Mouse (Mus musculus): ENCODE results near the gene Kremen2.
A peak's percentile ranks its signal among the peaks of the same experiment; 100 is the strongest.

The Kremen2 gene

DNA sequence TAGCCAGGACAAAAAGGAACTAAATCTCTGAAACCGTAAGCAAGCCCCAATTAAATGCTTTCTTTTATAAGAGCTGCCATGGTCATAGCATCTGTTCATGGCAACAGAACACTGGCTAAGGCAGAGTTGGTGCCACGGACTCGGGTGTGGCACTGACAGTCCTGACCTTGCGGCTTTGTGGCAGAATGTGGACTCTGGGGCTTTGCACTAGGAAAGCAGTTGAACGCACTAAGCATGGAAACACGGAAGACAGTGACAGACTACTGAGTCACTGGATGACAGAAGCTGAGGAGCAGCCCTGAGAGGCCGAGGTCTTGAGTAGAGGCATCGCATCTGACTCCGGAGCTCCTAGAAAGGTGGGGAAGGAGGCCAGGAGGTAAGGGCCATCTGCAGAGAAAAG is 11.9 kb upstream of the Kremen2 start:
- no peak for DNase-seq

DNA sequence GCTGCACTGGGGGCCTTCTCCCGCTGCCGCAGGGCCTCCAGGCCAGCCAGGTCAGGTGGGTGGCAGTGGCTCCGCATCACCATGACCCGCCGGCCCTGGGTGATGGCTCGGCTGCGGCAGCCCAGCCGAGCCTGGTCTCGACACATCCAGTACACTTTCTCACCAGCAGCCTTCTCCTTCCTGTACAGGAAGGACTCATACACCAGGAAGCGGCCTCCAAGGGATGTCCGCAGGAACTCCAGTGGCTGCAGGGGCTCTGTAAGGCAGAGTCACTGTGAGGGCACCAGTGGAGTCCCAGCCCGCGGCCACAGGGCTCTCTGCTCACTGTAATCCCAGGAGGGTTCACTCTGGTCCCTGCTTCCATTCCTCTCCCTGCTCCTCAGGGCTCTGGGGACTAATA is 10.1 kb upstream of the Kremen2 start:
- DNase-seq: no peak

DNA sequence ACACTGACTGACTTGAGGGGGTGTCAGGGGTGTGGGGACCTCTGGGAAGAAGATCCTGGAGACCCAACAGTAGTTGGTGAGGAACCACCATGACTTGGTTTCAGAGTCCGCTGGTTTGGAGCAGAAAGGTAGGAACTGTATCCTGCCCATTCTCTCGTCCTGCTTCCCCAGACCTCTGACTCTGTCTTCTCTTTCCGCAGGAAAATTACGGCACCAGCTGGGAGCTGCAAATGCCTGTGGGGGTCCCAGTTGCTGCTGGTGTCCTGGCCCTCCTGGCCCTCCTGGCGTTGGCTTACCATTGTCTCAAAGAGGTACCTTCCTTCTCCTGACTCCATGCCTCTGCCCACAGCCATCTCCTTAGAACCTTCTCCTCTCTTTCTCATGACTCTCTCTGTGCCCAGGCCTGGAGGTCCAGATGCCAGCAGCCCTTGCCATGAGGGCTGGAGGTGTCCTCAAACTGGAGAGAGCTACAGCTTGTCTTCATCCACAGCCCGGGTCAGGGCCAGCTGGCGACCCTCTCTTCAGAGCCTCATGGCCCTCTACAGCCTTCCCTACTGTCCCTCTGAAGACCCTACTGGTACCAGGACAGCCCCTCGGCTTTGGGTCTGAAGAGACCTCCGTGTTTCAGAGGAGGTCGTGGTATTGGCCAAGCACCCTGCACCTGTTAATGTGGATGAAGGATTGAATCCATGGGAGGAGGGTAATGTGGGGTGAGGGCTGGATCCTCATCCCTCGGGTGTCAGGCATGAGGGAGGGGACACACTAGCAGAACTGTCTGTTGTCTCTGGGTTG is 4.0 kb upstream of the Kremen2 start:
- DNase-seq: no peak

DNA sequence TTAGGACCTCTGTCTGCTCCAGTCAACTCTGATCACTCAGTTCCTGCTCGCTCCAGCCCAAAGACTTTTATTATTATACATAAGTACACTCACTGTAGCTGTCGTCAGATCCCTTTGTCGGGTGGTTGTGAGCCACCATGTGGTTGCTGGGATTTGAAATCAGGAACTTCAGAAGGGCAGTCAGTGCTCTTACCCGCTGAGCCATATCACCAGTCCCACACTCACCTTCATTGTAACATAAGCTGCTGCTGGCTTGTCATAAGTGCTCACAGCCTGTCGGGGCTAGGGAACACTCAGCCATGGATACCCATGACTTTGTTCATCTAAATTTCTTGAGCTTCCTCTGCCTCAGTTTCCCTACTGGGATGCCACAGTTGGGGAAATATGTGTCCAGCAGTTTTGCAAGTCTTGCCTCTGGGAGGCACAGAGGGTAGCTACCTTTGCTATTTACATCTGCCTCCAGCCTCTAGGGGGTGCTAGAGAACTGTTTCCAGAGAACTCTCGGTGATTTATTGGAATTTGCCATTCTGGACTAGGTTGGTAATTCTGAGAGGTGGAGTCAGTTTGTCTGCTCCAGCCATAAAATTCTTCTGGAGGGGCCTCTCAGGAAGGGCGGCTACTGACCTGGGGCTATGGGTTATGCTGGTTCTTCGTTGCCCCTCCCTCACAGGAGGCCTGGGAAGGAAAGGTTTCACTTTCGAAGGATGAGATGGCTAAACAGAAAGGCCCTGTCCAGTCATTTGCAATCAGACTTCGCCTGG is 3.2 kb upstream of the Kremen2 start:
- peak; percentile 87 for DNase-seq

DNA sequence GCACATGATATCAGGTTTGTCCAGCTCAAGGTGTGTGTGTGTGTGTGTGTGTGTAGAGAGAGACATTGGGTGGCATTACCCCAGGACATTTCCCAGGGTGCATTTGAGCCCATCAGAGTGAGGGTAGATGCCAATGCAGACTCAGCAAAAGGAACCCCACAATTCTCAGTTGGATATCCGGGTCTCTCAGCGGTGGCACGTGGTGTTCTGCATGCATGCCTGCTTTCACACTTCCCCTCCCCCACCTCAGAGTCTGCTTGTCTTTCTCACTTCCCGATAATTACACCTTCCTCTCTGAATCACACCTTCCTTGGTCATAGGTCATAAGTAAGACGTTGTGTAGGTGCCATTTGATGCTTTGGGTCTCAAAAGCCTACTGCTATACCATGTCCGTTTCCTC is 2.4 kb upstream of the Kremen2 start:
- no peak for DNase-seq

DNA sequence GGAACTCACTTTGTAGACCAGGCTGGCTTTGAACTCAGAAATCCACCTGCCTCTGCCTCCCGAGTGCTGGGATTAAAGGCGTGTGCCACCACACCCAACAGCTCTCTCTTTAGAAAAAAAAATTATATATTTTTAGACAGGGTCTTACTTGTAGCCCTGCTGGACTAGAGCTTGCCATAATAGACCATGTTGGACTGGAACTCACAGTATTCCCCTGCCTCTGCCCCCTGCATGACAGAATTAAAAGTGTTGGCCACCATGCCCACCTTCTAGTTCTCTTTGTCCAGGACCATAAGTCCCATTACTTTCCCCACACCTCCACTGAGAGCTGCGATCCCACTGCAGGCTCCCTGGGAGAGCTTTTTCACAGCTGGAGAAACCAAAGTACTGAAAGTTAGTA is 1.8 kb upstream of the Kremen2 start:
- DNase-seq: no peak

DNA sequence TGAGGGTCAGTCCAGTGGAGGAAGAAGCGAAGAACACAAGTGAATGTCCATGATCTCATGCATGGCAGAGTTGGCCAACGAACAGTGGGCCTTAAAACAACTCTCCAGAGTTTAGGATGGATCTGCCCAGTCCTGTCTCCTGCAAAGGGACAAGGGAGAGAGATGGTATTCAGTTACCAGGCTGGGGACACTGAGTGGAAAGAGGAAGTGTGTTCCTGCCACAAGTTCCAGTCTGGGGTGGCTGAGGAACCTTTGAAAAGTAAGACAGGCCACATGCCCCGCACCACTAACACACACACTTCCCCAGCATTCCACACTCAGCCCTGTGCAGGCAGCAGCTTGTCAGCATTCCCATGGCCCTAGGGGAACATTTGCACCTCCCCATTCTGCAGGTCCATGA is 1.1 kb upstream of the Kremen2 start:
- no peak for DNase-seq

DNA sequence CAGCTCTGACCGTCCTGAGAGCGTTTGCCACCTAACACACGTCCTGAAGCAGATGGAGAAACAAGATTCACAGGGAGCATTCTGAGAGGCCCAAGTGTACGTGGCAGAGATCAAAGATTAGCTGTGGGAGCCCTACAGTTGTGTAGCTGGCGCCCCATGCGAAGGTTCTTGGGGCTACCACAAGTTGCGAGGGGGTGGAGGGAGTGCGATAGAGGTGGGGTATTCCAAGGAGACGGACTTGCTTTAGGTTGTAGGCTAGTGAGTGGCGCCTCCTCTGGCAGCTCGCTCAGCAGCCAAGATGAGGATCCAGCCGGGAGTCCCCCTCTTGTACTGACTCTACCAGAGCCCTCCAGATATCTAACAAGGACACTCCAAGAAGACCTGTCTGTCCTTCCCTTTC is 678 bp upstream of the Kremen2 start:
- DNase-seq: peak; percentile 54

DNA sequence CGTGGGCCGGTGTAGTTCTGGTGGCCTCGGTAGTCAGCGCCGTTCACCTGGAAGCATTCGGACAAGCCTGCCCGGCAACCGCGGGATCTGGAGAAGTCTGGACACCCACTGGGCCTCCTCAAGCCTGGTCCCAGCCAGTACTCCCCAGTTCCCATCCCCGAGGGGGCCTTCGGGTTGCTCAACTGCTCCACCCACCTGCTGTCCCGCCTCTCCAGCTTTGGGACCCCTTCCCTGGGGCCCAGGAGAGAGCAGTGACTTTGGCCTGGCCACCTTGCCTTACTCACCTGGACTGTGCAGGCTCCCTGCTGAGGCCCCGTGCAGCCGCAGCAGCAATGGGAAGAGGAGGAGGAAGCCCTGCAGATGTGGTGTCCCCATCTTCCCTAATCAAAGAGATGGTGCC is 982 bp downstream of the Kremen2 start:
- DNase-seq: no peak

DNA sequence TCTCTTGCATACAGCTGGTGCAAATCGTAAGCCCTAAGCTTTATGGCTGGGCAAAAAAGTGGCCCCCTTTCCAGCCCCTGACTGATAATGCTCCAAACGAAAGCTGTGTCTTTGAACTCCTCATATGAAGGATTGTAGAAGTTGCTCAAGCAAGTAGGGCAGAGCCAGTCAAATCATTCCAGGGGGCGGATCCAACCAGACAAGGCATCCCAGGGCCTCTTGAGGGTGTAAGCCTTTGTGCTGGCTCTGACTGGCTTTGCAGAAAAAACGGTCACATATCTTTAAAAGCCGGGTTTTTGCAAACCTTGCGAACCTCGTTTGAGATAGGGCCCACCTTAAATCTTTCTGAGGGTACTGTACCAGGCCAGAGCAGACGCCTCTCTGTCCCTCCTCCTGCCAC is 1.6 kb downstream of the Kremen2 start:
- peak; percentile 27 for DNase-seq

DNA sequence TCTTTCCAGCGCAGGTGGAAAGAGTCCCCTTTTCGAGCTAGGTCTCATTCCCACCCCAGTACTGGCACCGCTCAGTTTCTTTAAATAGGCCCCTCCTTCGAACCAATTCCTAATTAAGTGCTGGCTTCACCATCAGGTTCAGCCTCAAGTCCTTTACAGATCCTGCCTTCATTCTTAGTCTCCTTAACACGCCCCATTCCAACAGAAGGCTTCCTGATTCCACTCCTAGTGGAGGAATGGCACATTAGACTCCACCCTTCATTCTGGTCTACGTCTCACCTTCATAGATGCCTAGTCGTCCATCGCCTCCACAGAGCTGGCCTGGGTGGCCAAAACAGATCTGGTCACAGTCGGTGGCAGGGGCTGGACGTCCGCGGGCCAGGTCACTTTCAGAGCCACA is 2.7 kb downstream of the Kremen2 start:
- no peak for DNase-seq

DNA sequence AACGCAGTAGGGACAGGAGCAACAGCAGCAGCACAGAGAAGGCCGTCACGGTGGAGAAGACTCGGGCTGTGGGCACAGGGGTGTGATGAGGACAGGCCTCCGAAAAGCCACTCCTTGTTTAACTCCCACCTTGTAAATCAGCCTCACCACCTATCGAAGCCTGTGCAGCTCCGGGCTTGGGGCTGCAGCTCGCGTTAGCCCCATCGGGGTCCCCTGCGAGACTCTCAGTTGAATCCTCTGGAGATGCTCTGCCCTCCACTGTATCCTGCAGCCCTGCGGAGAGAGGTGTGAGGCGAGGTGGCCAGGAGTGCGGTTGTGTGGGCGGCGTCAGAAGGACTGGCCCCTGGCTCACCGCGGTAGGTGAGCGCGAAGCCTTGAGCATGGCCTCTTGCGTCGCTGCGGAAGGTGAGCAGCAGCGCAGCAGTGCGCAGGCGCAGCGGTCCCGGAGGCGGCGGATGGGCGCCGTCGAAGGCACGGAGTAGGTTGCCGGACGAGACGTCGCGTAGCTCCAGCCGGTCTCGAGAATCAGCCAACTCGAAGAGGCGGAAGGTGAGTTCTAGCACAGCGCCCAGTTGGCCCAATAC is 3.3 kb downstream of the Kremen2 start:
- peak; percentile 47 for DNase-seq

DNA sequence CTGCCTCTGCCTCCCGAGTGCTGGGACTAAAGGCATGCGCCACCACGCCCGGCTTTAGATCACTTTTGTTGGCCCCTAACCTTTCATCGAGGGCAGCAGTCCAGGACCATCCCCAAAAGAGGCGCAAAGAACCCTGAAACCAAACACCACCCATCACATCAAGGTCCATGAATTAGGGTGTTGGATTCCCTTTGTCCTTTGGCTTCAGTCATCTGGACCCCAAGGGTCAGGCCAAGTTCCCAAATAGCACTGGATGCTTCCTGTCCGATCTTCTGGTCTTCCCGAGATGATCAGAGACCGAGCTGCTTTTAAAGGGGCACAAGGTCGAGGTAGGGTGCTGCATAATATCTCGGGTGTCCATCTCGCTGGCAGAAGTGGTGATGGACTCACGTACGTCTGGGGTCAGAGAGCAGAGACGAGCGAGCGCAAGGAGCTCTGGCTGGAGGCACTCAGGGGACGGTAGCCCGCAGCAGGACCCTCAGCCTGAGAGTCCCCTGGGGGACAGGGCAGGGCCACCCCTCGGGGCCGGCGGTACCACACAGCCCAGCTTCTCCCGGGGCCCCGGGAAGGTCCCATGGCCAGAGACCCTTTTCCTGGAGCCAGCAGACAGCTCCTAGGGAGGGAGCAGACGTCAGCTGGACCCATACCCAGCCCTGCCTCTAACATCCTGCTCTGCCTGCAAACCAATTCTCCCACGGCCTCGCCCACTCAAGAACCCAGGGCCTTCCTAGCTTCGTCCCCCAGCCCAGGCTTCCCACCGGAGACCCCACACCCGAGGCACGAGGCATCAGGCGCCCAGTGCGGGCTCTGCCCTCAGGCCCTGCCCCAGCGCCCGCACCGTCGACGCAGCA is 4.0 kb downstream of the Kremen2 start:
- DNase-seq: no peak

DNA sequence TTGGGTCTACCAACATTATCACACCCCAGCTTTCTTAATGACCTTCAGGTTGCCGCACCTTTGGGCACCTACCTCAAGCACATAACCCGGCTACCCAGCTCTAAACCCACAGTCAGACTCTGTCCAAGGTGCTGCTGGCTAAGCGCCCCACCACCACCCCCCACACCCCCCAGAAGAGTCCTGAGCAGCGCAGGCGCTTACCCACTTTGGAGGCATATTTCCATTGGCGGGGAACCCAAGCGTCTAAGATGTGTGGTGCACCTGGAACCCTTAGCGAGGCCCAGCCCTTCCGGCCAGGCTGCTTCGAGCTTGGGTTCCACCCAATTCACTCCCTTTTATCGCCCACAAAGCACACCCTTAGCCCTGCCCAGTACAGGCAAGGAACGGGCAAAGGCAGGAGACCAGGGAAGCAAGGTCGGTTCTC is 5.0 kb downstream of the Kremen2 start, which contains the start of gene Paqr4:
Paqr4 (minus strand) TSS at position 270 of the 424 bp plus-strand sequence.
- no peak for DNase-seq

DNA sequence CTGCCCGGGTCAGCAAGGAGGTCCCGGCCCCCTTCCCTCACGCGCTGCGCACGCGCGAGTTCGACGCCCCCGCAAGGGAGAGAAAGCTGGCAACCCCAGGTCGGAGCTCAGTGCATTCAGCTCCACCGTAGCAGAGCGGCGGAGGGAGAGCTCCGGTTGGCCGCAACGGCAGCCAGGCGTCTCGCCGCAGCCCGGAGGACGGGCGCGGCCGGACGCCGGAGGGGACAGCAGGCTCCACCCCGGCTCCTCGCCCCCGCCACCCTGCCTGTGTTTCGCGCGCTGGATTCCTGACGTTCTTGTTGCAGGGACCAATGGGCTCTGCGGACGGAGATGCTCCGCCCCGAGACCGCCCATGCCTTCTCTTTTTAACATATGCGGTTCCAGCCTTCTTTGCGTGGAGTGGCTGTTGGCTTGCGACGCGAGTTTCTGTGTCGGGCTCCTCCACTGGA is 5.5 kb downstream of the Kremen2 start:
- DNase-seq: peak; percentile 94

DNA sequence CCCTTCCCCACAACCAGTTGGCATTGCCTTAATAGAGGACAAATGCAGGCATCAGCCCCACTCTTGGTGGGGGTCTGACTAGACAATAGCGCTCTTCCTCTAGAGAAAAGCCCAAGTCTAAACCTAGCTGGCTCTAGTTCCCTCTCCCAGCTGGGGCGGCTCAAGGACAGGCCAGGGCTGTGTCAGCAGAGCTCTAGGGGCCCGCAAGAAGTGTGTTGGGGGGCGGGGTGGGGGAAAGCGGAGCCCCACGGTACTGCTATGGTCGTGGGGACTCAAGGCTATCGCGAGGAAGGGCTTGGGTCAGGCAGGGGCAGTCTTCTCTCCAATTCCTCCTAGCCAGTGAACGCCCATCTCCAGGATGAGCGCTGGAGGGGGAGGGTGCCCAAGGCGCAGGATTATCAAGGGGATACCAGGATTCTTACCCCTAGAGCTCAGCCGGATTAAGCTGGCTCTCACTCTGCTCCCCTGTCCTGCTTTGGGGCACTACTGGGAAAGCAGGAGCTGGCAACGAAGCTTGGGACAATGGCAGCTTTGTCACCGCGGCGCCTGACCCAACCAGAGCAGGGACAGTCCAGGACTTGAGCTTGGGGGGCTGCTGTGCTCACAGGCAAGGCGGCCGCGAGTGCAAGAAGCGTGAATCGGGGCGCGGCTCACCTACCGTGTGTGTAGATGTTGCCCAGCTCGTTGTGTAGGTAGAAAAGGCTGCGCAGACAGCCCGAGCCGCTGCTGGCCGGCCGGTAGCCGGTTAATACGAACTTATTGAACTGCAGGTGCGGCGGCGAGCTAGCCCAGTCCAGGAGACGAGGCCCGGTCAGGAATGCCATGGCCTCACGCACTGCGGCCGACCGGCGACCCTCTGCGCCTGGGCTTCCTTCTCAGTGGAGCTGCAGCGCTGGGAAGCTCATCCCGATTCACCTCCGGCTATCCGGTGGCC is 6.2 kb downstream of the Kremen2 start:
- DNase-seq: peak; percentile 82

DNA sequence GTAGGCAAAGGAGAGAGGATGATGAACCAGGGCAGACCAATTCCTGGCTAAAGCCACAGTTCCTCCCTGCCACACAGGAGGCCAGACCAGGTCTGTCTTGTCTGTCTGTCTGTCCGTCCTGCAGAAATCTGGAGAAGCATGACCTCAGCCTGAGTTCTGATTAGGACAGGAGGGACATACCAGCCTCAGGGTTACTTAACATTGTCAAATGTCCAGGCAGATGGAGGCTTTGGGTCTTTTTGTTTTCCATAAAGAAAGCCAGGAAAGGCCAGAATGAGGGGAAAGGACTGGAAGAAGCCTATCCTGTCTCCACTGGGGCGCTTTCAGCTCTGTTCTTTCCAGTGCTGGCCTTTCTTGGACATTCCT is 6.8 kb downstream of the Kremen2 start:
- no peak for DNase-seq

DNA sequence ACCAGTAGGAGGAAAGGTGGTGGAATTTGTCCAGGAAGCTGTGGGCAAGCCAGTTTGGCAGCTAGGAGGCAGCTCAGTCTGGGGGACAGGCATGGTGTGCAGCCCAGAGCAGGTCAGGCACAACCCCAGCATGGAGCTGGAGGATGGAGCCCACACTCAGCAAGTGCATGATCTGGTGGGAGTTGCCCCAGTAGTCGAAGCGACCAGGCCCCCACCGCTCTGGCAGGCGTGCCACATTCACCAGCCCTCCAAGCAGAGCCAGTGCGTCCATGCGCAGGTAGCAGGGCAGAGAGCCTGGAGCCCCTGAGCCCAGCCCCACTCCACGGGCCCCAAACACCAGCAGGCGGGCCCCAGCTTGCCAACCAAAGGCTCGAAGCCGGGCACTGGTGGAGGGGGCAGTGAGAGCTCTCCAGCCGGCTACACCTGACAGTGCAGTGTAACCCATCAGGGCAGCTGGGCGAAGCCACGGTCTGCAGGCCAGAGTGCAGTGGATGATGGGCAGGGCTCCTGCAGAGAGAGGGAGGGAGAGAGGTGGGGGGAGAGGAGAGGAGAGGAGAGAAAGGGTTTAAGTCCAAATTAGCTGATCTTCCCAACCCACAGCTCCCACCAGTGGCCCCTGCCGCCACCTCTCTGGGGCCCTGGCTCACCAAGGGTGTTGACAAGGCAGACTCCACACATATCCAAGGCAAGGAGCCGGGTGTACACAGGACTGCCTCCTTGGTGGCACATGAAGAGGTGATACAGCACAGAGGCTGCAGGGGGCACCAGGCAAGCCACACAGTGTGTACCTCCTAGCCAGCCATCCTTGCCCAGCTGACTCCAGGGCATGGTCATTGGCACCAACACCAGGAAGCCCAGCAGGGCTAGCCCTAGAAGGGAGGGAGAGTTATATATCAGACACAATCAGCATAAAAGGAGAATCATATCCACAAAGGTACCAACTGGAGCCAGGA is 7.9 kb downstream of the Kremen2 start:
- peak; percentile 30 for DNase-seq

DNA sequence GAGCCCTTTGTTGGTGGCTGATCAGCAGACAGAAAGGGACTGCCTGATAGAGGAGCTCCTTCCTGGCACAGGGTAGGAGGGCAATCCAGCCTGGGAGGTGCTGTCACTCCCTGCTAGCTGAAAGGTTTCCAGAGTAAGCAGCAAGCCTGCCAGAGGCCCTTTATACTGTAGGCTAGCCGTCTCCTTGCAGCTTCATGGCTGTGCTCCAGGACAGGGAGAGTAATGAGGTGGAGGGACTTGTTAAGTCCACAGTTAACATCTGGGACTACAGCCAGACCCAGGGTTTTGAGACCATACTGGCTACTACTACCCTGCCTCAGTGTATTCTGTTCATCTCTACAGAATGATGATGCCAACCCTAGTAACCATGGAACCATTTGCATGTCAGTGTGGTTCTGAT is 11.3 kb downstream of the Kremen2 start:
- no peak for DNase-seq

DNA sequence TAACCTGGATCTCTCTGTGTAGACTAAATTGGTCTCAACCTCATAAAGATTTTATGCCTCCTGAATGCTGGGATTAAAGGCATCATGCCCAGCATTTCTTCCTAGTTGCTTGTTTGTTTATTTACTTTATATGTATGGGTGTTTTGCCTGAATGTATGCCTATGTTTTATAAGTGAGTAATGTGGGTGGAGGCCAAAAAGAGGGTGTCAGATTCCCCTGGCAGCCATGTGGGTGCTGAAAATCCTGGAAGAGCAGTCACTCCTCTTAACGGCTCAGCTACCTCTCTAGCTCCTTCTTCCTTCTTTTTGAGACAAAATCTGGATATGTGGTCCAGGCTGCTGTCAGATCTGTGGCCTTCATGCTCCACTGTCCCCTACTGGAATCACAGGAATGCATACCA is 15.2 kb downstream of the Kremen2 start:
- no peak for DNase-seq

DNA sequence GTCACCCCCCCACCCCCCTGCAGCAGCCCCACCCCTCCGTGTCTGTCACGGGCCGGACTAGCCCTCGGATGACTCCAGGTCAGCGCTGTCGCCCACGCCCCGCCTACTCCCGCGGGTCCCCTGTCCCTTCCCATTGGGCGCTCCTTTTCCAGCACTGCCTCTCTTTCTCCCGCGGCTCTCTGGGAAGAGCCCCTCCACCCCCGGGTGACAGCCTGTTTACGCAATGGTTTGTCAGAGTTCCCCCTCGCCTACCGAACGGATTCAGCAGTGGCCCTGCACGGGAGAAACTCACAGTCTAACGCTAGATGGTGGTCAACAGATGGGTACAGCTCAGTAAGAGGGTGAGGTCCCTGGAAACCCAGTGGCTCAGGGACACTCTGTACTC is 18.9 kb downstream of the Kremen2 start:
- DNase-seq: peak; percentile 92
